Mouse (Mus musculus): ENCODE measurements around the gene Gli1.

Gli1 gene

DNA sequence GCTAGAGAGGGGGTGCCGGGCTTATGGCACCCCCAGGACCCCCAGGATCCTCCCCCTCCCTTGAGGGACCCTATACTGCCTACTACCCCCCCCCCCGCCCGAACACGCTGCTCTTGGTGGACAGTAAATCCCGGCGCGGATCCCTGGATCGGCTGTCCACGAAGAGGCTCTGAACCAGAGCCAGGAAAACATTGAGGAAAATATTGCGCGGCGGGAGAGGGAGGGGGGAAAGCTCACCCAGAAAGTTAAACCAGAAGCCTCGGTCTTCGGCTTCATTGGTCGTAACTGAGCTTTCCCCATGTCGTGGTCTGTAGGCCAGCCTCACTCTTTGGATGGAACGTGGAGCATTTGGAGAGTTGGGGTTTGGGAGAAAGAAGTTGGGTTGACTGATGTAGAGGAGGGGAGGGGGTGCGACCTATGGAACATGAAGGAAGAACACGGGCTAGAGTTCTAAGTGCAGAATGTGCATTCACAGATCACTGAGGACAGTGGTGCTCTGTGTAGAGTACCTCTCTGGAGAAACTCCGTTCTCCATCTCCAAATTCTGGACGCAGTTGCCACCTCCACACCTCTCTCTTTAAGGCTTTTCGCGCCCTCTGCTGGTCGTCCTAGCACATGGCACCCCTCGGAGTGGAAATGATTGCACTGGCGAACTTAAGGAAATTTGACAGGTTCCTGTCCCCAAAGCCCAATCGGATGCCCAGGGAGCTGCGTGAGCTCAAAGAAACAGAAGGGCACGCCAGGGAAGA lies at the start of gene Gli1:
TSS of gene Gli1 (minus strand) at position 84 of the 749 bp plus-strand sequence.
- DNase-seq (ENCODE audit: low spot score) = peak; percentile 87

GRCm38 (mm10) chr10:127381743-127382134 lies 40.0 kb upstream of the Gli1 start:
- DNase-seq (ENCODE audit: low spot score) = no peak

DNA sequence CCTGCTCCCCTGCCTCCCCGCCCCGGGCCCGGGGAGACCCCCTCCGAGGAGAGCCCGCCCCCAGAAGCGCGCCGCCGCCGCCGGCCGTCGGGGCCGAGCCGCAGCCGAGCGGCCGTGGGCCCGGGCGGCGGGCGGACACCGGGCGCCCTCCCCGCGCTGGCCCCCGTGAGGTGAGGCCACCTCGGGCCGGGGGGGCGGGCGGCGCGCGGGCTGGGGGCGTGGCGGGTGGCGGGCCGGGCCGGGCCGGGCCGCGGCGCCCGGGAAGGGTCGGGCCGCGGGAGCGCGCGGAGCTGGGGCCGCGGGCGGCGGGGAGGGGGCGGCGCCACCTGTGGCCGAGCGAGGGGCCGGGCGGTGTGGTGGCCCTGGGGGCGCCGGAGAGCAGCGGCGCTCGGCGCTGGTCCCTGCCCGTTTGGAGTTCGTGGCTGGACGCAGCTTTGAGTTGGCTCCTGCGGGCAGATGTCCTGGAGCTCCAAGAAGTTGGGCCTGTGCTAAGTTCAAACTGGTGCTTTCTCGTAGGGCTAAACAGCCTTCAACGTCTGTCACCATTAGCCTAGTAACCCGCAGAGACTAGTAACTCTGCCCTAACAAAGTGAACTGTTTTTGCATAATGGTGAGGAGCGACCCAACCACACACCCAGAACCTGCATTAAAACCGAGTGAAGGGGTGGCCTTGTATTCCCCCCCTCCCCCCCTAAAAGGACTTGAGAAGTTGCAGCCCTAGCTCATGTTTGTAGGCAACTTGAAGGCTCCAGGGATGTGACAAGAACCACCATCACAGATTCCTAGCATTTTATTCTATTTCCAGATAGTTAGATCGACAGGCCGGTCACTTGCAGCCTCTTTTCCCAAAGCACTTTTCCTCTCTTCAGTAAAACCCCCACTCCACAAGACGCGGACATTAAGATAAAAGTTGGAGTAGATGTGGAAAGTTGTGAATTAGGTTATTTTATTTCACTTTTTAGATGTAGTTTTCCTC lies 39.3 kb upstream of the Gli1 start:
- peak; percentile 55 for DNase-seq (ENCODE audit: low spot score)

- peak; percentile 85 for DNase-seq (ENCODE audit: low spot score)
Observed at GRCm38 (mm10) chr10:127380251-127380691, 38.5 kb upstream of the Gli1 start, which contains the start of gene R3hdm2. R3hdm2 (plus strand) TSS chr10:127380327.

- DNase-seq (ENCODE audit: low spot score) = no peak
Observed at GRCm38 (mm10) chr10:127379654-127380053, 37.9 kb upstream of the Gli1 start.

DNA sequence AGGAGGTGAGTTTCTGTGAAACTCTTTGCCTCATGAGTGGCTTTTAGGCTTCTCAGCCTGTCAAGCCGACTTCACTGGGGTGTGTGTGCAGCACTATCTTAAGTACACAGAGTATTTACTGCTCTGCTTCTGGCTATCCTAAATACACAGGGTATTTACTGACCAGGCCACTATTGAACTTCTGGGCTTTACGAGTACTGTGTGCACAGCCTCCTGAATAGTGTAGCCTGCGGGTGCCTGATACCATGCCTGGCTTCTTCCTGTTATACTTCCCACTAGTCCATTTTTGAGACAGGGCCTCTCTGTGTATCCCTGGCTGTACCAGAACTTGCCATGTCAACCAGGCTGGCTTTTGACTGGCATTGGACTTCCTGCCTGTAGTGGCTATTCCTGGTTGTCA lies 35.9 kb upstream of the Gli1 start:
- DNase-seq (ENCODE audit: low spot score) = no peak

- no peak for DNase-seq (ENCODE audit: low spot score)
Observed at GRCm38 (mm10) chr10:127371023-127371422, 29.2 kb upstream of the Gli1 start.

GRCm38 (mm10) chr10:127369834-127370820 lies 28.4 kb upstream of the Gli1 start, which contains the start of gene Inhbc:
Inhbc (minus strand) TSS chr10:127370431.
- no peak for DNase-seq (ENCODE audit: low spot score)

DNA sequence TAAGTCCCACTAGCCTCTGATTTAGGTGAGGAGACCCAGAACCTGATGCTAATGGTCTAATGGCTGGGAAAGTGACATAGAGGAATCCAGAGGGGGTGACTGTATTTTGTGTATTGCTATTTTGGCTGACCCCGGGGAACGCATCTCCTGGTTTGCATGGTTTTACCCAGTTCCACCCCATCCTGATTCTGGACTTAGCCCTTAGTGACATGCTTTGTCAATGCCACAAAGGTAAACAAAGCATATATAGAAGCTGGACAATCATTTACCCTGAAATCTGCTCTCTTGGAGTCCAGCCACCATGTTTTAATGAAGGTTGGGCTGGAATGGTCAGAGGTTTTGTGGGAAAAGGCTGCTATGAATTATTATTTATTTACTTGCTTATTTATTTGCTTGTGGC lies 26.5 kb upstream of the Gli1 start:
- no peak for DNase-seq (ENCODE audit: low spot score)

- DNase-seq (ENCODE audit: low spot score) = no peak
Observed at GRCm38 (mm10) chr10:127367116-127367515, 25.3 kb upstream of the Gli1 start.

DNA sequence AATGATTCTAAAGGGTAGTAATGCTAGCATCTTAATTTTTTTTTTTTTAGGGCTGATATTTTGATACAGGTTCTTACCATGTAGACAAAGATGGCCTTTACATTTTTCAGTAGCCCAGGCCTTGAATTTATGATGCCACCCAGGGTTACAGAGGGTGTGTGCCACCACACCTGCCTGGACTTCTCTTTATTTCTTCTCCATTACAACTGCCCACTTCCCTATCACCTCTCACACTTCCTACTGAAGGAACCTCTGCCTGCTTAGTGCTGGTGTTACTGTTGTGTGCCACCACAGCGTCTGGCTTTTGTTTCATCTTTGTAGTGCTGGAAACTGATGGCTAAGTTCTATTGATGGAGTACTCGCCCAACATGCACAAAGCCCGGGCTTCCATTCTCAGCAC lies 18.9 kb upstream of the Gli1 start:
- DNase-seq (ENCODE audit: low spot score) = no peak

DNA sequence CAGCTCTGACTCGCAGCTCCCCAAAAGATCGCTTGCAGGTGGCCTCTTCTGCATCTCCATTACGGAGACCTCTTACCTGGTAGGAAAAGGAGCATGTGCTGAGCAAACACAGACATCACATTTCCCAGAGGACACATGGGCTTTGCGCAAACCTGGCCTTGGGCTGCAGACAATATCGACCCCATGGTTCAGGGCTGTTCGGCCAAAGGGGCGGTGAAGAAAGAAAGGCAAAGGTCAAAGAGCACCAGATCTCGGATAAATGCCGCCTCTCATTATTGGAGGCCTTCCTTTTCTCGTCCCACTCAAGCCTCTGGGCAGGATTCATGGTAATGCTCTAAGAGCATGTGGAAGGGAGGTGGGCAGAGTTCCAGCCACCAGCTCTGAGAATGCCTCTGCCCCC lies 13.6 kb upstream of the Gli1 start:
- DNase-seq (ENCODE audit: low spot score) = no peak

- no peak for DNase-seq (ENCODE audit: low spot score)
Observed at GRCm38 (mm10) chr10:127353909-127354895, 12.4 kb upstream of the Gli1 start, which contains the start of gene Inhbe. Inhbe (minus strand) TSS chr10:127354411.

GRCm38 (mm10) chr10:127352766-127353165 lies 11.0 kb upstream of the Gli1 start:
- DNase-seq (ENCODE audit: low spot score) = no peak

DNA sequence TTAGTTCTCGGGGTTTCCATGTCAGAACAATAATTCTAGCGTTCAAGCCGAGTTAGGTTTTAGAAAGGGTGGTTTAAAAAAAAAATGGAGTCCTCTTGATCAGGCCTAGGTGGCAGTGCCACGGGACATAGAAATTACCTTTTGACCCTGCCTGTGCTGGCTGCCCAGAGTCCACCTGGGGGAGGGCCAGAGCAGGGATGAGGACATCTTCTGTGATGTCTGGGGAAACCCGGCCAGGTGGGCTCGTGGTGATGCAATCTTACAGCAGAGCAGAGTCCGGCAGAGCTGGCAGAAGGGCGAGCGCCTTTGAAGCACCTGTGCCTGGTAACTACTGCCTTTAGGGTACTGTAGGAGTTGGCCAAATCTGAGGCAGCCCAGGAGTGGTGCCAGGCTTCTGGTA lies 10.4 kb upstream of the Gli1 start:
- DNase-seq (ENCODE audit: low spot score) = no peak

- DNase-seq (ENCODE audit: low spot score) = no peak
Observed at GRCm38 (mm10) chr10:127351719-127352118, 9.9 kb upstream of the Gli1 start.

DNA sequence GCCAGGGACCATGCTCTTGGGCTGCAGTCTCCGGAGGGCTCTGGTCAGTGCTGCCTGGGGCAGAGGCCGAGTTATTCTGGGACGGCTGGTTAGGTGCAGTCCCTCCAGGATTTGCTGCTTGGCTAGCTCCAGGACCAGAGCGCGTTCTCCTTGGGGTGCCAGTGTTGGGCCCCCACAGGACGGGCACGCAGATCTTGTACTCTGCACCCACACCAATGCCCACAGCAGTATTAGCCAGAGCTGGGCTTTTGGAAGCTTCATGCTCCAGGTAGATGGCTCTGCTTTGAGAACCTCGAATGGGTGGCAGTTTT lies 9.5 kb upstream of the Gli1 start:
- no peak for DNase-seq (ENCODE audit: low spot score)

- peak; percentile 62 for DNase-seq (ENCODE audit: low spot score)
Observed at GRCm38 (mm10) chr10:127350594-127351284, 9.0 kb upstream of the Gli1 start.

- DNase-seq (ENCODE audit: low spot score) = no peak
Observed at GRCm38 (mm10) chr10:127349810-127350209, 8.0 kb upstream of the Gli1 start.

DNA sequence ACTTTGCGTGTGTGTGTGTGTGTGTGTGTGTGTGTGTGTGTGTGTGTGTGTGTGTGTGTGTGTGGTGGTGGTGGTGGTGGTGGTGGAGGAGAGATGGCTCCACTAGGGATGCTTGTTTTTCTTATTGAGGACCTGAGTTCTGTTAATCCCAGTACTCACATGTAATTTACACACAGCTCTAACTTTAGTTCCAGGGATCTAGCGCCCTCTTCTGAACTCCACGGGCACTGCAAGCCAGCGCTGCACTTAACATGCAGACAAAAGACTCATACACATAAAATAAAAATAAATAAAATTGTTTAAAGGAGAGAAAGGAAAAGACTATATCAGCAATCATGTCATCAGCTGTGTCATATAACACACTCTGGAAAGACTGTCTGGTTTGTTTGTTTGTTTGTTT lies 7.2 kb upstream of the Gli1 start:
- no peak for DNase-seq (ENCODE audit: low spot score)

Data from ovary, postnatal 14 days (tissue).